Mouse (Mus musculus) retina, postnatal 1 day (tissue): Measurements from ENCODE around the gene Pla1a.
"Not testable (repeated sequence)": the region's sequence is repeated elsewhere in the genome, so short reads cannot be mapped to it uniquely, and the experiment has no call there.

Source experiments
- DNase-seq: peaks from one replicate; pipeline ENCODE4 v3.0.0-alpha.2; 2012

Gene Pla1a

DNA sequence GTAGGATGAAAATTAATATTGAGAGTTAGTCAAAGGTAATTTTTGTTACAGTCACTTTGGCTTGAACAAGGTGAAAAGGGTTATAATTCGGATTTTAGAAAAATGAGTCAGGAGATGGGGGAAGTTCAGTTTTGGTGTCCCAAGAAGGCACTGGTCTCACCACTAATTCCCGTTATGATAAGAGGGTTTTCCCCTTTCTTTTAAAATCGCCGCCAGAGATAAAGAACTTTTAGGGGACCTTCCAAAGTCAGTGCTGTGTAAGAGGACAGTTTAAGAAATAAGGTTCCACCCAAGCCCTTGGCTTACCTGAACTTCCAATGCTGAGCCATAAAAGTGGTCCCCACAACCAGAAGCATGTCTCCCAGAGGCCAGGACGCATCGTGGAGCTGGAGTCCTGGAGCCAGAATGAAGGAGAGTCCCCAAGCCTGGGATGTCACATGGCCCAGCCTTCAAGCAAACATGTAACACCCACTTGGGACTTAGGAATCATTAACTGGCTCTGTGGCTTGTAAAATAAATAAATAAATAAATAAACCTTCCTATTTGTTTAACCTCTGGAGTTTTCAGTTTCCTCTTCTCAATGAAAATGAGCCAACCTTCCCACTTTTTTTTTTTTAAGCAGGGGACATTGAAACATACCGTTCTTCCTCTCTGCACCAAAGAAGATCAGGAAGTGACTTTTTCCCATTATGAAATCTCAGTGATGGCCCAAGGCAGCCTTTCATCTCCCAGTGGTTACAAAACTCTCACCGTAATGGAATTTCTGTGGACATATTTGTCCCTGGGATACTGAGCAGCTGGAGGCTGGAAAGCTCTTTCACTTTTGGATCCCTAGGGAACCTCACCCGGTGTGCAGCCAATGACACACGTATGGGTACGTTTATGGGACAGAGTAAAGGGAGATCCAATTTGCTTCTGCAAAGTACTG, at the start of gene Pla1a:
Pla1a (minus strand) TSS at position 648 of the 928 bp plus-strand sequence.
- no peak for DNase-seq

DNA sequence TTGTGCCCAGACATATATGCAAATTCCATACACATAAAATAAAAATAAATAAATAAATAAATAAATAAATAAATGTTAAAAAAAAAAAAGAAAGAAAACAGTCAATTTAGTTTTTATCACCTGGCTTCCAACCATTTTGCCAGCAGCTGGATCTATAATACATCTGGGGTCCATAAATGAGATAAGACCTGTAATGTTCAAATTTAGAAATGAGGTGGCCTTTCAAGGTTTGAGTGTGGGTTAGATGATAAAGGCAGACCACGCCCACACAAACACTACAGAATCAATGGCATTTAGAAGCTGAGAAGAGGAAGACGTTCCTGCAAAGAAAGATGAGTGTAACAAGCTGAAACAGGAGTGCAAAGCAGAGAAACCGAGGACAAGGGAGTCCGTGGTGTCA, 48.4 kb upstream of the Pla1a start:
- DNase-seq = no peak

DNA sequence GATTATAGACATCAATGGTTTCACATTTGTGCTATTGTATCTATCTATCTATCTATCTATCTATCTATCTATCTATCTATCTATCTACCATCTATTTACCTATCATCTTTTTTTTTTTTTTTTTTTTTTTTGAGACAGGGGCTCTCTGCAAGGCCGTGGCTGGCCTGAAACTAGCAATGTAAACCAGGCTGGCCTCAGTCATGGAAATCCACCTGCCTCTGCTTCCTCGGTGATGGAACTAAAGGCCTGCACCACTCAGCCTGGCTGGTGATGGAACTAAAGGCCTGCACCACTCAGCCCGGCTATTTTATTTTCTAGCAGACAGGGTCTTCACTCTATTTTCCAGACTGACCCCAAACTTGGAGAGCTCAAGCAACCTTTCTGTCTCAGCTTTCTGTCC, 45.4 kb upstream of the Pla1a start:
- no peak for DNase-seq

DNA sequence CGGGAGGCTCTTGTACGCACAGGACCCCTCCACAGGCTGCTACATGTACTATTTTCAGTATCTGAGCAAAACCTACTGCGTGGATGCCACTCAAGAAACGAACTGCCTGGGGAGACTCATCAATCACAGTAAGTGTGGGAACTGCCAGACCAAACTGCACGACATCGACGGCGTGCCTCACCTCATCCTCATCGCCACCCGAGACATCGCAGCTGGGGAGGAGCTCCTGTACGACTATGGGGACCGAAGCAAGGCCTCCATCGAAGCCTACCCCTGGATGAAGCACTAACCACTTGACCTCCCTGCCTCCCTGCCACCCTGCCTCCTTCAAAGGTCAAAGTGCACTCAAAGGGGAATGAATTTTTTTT, 44.3 kb upstream of the Pla1a start:
- not testable (repeated sequence) for DNase-seq

DNA sequence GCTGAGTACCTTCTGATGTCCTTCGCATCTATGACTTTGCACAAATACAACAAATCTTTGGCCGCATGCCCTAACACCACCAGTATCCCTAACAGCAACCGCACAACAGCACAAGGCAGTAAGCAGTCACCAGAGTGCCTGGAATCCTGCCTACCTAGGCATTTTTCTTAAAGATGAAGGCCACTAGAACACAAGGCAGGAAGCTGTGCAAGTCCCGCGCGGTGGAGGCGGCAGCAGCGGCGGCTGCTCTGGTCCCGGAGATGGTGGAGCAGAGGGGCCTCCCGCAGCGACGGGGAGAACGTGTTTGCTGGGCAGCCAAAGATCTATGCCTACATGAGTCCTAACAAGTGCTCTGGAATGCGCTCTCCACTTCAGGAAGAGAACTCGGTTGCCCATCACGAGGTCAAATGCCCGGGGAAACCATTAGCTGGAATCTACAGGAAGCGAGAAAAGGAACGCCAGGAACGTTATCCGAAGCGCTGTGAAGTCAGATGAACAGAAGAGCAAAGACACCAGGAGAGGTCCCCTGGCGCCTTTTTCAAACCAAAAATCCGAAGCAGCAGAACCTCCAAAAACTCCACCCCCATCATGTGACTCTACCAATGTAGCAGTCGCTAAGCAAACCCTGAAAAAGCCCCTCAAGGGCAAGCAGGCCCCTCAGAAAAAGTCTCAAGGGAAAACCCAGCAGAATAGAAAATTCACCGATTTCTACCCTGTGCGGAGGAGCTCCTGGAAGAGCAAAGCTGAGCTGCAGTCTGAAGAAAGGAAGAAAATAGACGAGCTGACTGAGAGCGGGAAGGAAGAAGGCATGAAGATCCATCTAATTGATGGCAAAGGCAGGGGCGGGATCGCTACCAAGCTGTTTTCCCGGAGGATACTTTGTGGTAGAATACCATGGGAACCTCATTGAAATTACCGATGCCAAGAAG, 43.6 kb upstream of the Pla1a start:
- peak; percentile 59 for DNase-seq

DNA sequence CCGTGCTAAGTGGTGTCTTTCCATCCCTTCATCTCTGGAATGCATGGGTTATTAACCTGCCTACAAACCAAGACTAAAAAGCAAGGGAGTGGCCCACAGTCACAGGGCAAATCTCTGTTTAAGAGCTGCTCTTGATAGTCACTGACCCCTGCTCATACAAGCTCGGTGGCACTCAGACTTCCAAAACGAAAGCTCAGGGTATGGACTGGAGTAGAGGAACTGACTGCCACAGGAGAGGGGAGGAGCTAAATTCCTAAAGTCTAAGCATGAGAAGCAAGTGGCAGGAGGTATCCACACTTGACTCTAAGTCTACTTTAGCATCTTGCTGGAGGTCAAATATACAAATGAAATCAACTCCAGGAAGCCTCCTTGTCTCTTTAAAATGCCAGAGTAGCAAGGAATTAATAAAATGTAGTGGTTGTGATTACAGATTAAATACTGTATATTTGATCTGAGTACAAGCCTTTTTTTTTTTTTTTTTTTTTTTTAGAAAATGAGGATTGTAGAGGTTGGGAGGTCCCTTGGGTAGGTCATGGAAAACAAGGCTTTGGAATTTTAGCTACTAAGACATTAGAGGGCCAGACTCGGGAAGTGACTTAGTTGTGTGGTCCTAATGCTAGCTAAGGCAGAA, 42.9 kb upstream of the Pla1a start:
- DNase-seq = no peak

DNA sequence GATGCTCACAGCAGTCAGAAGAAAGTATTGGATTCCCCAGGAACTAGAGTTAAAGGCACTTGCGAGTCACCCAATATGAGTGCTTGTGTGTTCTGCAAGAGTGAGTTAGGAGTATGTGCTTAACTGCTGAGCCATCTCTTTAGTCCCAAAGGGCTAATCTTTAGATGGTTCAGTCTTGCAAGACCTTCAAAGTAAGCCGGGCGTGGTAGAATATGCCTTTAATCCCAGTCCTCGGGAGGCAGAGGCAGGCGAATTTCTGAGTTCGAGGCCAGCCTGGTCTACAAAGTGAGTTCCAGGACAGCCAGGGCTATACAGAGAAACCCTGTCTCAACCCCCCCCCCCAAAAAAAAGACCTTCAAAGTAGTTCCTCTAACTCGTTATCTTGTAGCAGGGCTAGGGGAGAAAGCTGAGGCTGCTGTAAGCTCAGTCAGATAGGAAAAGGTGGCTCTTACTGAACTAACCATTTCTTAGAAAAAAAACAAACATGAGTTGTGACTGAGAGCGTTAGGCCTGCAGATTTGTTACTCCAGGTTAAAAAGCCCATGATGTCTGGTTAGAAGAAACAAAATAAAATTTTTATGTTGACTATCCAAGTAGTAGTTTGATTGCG, 41.8 kb upstream of the Pla1a start:
- no peak for DNase-seq

DNA sequence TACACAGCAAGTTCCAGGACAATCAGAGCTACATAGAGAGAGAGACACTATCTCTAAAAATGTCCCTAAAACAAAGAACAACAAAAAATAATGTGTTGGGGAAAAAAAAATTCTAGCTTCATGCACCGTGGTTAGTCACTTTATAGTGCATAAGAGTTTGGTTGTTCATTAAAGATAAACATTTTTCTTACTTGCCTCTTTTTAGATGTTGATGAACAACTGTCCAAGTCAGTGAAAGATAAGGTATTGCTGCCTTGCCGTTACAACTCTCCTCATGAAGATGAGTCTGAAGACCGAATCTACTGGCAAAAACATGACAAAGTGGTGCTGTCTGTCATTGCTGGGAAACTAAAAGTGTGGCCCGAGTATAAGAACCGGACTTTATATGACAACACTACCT, 40.7 kb upstream of the Pla1a start:
- no peak for DNase-seq

DNA sequence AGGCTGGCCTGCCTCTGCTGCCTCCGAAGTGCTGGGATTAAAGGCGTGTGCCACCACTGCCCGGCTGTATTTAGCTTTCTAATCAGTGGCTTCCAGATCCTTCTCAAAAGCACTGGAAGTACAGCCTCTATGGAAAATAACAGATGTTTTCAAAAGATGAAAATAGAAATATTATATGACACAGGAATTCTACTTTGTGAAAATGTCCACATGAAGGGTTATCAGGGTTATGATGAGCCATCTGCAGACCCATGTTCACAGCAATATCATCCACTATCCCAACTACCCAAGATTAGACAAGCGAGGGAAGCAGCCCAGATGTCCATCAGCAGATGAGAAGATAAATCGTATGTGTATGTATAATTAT, 39.5 kb upstream of the Pla1a start:
- DNase-seq = no peak

DNA sequence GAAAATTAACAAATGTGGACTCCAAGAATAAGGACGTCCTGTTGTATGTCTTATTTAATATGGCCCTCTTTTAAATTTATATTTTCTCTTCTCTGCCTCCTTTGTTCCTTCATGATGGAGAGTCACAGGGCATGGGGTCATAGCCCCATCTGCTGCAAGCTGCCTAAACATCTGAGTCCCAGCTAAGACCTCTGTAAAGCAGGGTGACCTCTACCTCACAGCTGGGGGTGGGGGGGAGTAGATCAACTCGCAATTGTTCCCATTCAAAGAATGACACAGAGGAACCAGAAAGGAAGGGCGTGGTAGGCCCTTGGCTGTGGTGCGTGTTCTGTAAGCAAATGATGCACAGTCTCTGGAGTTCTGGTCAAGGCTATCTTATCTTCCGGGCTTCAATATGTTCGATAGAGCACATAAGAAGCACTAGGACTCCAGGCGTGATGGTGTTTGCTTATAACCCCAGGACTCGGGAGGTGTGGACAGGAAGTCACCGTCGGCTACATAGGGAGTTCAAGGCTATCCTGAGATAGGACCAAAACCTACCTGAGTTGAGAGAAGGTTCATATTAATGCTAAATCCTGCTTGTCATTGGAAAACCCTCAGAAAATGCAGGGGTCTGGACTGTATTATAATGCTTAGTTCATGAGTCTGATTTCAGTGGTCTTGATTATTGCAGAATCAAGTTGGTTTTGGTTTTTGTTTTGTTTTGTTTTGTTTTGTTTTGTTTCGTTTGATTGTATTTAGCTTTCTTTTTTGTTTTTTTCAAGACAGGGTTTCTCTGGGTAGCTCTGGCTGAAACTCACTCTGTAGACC, 39.0 kb upstream of the Pla1a start:
- DNase-seq = no peak

DNA sequence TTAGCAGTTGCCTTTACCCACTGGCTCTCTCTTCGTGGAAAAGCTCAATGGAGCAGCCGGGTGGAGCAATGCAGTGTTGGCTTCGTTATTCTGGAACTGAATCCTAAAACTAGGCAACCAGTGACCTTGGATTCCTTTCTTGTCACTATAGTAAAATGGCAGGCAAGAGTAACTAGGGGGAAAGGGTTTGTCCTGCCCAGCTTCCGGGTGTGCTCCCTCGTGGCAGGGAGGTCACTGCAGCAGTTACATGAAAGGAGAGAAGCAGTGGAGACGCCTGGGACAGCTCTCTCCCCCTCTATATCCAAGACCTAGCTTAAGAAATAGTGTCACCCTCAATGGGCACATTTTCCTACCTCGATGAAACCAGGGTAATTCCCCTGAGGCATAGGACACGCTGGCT, 36.5 kb upstream of the Pla1a start:
- no peak for DNase-seq

DNA sequence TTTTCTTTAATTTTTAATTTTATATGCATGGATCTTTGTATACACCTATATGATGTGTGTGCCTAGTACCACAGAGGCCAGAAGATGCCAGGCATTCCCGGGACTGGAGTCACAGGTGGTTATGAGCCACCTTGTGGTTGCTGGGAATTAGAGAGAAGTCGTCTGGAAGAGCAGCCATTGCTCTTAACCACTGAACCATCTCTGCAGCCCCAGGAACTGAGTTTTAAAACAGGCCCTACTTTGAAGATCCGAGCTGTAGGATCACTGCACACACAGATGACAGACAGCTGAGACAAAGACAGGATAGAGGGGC, 35.7 kb upstream of the Pla1a start:
- DNase-seq = no peak

DNA sequence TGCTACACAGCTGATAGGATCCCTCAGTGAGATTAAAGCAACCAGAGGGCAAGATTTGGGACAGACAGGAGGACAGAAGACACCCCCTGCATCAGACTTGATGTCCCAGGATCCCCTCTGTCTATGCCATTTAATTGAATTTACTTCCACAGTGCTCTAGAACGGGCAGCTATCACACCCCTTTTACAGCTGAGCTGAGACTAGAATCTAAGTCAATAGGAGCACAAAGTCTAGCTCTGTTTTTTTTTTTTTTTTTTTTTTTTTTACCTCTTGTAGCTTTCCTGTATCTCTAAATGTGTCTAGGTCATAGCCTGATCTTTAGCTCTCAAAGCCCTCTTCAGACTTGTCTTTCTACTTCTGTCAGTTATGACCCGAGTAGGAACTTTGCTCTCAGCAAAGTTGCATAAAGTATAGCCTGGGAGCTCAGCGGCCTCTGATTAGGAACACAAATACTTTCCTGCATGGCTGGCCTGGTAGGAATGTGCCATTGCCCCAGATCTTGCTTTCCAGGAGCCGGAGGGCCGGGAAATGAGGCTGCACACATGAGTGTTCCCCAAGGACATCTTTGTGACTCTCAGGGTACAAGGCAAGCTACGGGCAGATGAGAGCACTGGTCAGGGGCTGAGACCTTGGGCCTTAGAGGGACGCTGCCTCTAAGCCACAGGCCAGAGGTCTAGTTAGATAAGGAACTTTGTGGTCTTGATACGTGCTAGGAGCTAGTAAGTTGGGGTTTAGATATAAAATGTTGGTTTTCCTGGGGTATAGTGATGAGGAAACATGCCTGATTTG, 35.2 kb upstream of the Pla1a start:
- DNase-seq = no peak

DNA sequence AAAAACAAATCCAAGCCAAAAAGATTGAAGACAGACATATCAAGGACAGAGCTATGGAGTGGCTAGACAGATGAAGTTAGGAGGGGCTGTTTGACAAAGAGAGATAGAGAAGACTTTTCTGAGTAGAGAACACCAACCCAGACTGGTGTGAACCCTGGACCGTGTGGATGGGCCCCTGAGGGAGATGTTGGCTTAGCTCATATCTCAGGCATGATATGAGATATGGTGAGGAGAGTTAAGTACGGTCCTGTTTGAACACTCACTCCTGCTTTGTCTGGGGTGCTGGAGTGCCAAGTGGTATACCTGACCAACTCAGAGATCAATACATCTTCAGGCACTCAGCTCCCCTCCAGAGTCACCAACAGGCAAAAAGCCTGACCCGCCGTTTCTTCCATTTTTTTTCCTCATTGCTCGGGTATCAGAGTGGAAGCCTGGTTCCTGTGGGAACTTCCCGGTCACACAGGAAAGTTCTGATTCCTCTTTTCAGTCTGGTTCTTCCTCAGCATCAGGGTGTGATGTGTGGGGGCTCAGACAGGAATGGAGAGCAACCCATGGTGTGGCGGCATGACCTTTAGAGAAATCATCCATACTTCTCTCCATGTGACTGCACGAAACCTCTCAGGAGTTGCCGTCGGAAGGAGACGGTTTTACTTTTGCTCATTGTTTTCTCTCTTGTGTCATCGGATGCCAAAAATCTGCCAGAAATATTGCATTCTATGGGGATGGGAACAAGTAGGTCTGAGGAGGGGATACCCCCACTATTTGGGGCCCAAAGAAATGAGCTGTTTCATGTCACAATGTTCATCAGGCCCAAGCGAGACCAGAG, 34.4 kb upstream of the Pla1a start:
- DNase-seq = no peak

DNA sequence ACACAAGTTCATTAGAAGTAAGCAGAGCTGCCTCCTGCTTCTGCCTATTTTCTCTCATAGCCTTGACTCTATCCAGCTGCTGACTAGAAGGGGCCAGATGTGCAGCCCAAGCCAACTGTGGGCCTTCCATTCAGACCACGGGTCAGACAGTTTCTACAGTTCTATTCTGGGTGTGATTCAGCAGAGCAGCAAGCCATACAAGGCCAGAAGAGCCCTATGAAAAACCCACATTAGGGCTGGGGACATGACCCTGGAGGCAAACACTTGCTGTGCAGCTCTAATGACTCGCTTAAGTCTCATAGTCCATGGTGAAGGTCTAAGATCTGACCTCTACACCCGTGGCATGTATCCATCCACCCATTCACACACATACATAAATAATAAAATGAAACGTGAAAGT, 33.1 kb upstream of the Pla1a start:
- DNase-seq = no peak

DNA sequence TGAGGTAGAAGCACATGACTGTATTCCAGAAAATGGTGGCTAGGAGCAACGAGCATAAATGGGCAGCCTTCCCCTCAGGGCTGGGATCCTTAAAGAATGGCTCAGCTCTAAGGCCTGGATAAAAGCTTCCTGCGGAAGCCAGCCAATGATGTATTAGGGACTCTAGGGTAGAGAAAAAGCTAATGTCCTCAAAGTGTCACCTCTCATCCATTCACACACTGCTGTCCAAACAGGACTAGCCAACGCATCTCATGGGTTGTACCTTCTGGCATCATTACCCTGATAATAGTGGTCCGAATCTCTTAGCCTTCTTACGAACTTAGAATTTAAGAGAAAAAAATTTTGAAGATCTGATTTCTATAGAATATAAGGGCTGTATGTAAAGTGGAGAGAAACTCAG, 30.4 kb upstream of the Pla1a start:
- DNase-seq = peak; percentile 6

DNA sequence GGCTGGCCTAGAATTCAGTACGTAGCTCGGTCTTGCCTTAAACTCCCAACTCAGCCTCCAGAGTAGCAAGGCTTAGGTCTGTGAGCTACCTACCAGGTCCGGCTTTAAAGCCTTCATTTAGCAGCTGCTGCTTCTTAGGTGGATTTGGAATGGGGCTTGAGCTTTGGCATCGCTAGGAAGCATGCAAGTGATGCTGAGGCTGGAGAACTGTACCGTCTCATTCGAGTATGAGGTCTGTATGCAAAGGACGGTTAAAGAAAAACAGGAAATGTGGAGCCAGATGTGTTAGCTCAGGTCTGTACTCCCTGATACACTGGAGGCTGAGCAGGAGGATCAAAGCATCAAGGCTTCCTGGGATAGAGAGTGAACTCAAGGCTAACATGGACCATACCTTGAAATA, 29.2 kb upstream of the Pla1a start:
- no peak for DNase-seq

DNA sequence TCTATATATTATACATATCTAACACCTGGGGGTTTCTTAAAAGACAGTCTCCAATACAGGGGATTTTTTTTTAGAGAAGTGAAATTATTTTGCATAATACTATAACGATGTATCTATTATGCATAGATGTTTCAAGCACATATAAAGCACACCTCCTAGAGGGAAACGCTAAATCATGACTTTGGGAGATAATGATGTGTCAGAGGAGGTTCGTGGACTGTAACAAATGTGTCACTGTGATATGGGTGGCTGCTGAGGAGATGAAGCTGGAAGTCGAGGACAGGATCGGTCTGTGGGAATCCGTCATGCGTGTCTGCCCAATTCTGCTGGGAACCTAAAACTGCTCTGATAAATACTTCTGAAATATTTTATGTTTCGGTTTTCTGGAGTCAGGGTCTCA, 28.8 kb upstream of the Pla1a start:
- no peak for DNase-seq

DNA sequence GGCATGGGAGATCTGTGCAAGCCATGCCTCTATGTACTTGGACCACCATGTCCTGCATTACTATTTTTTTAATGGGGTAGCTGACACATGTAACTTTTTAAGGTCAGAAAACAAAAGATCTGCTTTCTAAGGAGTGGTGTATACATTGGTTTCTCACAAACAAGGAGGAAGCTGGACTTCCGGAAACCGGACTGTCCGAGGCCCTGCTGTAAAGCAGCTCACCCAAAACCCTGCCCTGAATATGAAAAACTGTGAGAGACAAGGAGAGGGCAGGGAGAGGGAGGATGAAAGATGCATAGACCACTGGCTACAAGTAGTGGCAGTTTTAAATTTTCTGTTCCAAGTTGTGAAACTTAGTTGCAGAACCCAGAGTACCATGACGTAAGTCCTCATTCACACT, 27.0 kb upstream of the Pla1a start:
- DNase-seq = no peak

DNA sequence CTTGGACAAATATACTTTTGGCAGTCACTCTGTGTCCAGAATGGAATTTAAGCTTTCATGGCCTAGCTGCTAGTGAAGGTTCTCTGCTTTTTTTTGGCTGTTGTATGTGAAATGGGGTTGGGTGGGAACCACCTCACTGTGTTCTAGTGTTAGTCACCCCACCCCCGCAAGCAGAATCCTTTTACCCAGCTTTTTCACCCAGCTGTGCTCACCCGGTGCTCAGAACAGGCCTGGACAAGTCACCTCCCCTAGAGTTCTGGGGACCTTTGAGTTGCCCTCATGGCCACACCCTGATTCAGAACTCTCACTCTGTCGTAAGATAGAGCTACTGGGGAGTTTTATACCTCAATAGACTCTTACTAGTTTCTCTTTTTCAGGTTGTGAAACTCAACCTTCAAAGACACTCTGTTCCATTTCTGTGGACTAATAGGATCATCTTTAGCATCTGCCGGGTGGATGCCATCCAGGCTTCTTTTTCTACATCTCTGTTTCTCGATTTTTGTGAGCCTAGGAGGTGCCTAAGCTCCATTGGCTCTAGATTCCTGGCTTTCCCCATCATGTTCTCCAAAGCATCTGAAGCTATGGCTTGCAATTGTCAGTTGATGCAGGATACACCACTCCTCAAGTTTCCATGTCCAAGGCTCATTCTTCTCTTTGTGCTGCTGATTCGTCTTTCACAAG, 25.8 kb upstream of the Pla1a start:
- DNase-seq = no peak
